Mouse (Mus musculus): ENCODE measurements around the gene Aox3.

DNA sequence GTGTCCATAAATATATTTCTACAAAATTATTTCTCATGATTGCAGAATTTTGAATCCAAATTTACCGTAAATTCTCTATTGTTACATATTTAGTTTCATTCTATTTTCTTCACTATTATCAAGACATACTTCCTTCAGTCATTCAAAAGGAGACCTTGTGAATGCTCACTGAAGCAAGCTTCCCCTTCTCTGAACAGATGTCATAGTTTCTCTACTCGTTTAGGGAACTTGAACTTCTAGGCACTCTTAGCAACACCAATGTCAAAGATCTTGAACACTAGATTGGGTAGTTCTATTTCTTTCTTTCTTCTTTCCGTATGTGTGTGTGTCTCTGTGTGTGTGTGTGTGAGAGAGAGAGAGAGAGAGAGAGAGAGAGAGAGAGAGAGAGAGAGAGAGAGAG is 131.6 kb downstream of the Aox3 start:
- TF ChIP-seq POLR2A (IDR thresholded peaks at IDR 0.05; ENCODE audit: low read depth, low read length), result no peak
- no peak for TF ChIP-seq CTCF (IDR thresholded peaks at IDR 0.05; ENCODE audit: extremely low read depth, insufficient read length, insufficient replicate concordance, low read depth, low read length)

All from small intestine, adult 2 months (tissue).